Comparison of ENCODE assay signal across 8 mouse cellular contexts in the genomic region with DNA sequence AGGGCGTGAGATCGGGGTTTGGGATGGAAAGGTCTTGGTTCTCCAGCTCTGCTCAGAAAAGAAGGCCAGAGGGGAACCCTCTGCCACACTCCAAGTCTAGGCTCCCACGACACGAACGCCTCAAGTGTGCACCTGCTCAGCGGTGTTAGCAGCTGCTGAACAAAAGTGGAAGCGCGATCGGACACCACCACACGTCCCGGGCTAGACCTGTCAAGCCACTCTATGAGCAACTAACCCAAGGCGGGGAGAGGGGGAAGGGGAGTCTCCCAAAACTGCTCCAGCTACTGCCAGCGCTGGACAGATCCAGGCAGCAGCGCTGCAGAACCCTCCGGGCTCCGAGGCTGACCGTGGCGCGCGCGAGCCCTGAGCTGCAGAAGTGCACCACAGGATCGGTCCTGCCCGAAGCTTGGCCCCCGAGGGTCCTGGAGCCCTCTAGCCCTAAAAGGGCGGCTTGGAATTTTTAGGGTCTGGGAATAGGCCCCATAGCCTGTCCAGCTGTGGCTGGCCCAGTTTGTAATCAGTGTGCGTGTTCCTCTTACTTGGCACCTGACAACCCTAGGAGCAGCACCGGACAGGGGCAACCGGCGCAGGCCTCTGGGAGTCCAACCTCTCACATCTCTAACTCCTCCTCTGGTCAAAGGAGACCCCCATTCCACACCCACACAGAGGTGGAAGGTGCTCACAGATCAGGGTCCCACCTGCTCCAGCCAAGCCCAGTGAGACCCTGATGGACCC. TPM values are rescaled to one million over a fixed set of nuclear protein-coding genes. Genes with fewer than 3 reads are reported as not detected.
A peak's percentile ranks its signal among the peaks of the same experiment; 100 is the strongest.
DNase-seq lines count a peak whose midpoint lies in the region; ATAC-seq and TF ChIP-seq lines count a peak whose summit lies in the region.

No protein-coding gene starts in this region.

- ATAC-seq in heart, embryonic 14.5 days (ENCODE audit: insufficient number of reproducible peaks, insufficient read depth, low FRiP score, low read depth) = 0 out of 2 replicates have a peak, but pooled peaks have one; percentile 11
- no peak; the same call in 1 of the 2 replicates for ATAC-seq in limb, embryonic 11.5 days (ENCODE audit: insufficient number of reproducible peaks, low FRiP score, low TSS enrichment, low read depth)
- ATAC-seq in activated CD4-positive, CD25-positive, alpha-beta regulatory T cell, adult 4 months = no peak

- no peaks in the 10 kb centered on the region for H3K36me3 ChIP-seq in heart, embryonic 14.5 days (ENCODE audit: control insufficient read depth, insufficient read depth, low read length)
- no peaks in the 10 kb centered on the region for H3K36me3 ChIP-seq in forebrain, embryonic 10.5 days (replicated peaks)
- H3K36me3 ChIP-seq in limb, embryonic 11.5 days (ENCODE audit: control insufficient read depth, insufficient read depth, low read length) = no peaks in the 10 kb centered on the region

- H3K4me2 ChIP-seq in heart, embryonic 14.5 days (ENCODE audit: low read length) = 0 out of 2 replicates have a peak overlapping the region, but pooled peaks have one; percentile 74
- no peak overlapping the region; the same call in 1 of the 2 replicates for H3K4me2 ChIP-seq in limb, embryonic 11.5 days (ENCODE audit: low read depth, severe bottlenecking)

- 4% methylated on average over 29 of the region's 29 CpGs for WGBS in heart, embryonic 14.5 days
- 2% methylated on average over 29 of the region's 29 CpGs for WGBS in forebrain, embryonic 10.5 days
- 4% methylated on average over 29 of the region's 29 CpGs for WGBS in limb, embryonic 11.5 days
- 2% methylated on average over 29 of the region's 29 CpGs for WGBS in olfactory bulb, adult 2 months

- DNase-seq in heart, postnatal 25 days (ENCODE audit: low spot score) = no peak
- peak; percentile 18 for DNase-seq in adrenal gland, postnatal 36 days
- DNase-seq in forebrain, embryonic 10.5 days (ENCODE audit: extremely low spot score, low spot score) = peak; percentile 29
- peak; percentile 60 for DNase-seq in limb, embryonic 11.5 days (ENCODE audit: low spot score)
- no peak for DNase-seq in urinary bladder, adult 18-20 months (ENCODE audit: low spot score in 2 of 2)

- no peak for TF ChIP-seq POLR2A in olfactory bulb, adult 2 months (IDR thresholded peaks at IDR 0.05; ENCODE audit: insufficient read depth, low read depth, low read length)

- no peak; the same call in none of the 2 replicates for TF ChIP-seq CTCF in olfactory bulb, adult 2 months (IDR thresholded peaks at IDR 0.05; ENCODE audit: insufficient read depth, low read depth, low read length)

- H3K27ac ChIP-seq in heart, embryonic 14.5 days (replicated peaks in 1 of 2; ENCODE audit: control insufficient read depth in 1 of 2, insufficient read depth in 1 of 2, low read depth in 2 of 2, low read length in 2 of 2) = no peak overlapping the region
- H3K27ac ChIP-seq in forebrain, embryonic 10.5 days = no peak overlapping the region
- no peak overlapping the region for H3K27ac ChIP-seq in limb, embryonic 11.5 days (replicated peaks; ENCODE audit: low read depth, low read length)
- peak overlapping the region; percentile 47; the same call in 1 of the 2 replicates for H3K27ac ChIP-seq in olfactory bulb, adult 2 months (ENCODE audit: insufficient read depth, low read depth, low read length)

- peaks cover 0 to 8% of the 10 kb centered on the region in 2 experiments; a peak in 2 of 4 replicates for H3K4me1 ChIP-seq in heart, embryonic 14.5 days (ENCODE audit: control insufficient read depth in 2 of 2, insufficient read depth in 2 of 2, low read length in 2 of 2)
- H3K4me1 ChIP-seq in forebrain, embryonic 10.5 days = peaks cover 28% of the 10 kb centered on the region
- no peaks in the 10 kb centered on the region for H3K4me1 ChIP-seq in limb, embryonic 11.5 days (ENCODE audit: control insufficient read depth, insufficient read depth, low read length)
- peaks cover 22% of the 10 kb centered on the region for H3K4me1 ChIP-seq in olfactory bulb, adult 2 months (ENCODE audit: control insufficient read depth, insufficient read depth, low read length)

- H3K9me3 ChIP-seq in heart, embryonic 14.5 days (ENCODE audit: control insufficient read depth, low read length) = no peaks in the 10 kb centered on the region
- no peaks in the 10 kb centered on the region for H3K9me3 ChIP-seq in forebrain, embryonic 10.5 days
- no peaks in the 10 kb centered on the region for H3K9me3 ChIP-seq in limb, embryonic 11.5 days (ENCODE audit: control insufficient read depth, low read length)

- peak overlapping the region in 1 of 2 experiments; percentile 48; a peak in 1 of 4 replicates for H3K4me3 ChIP-seq in heart, embryonic 14.5 days (ENCODE audit: control insufficient read depth in 1 of 2, insufficient read depth in 1 of 2, low read depth in 1 of 2, low read length in 2 of 2)
- H3K4me3 ChIP-seq in forebrain, embryonic 10.5 days = peak overlapping the region; percentile 67
- H3K4me3 ChIP-seq in limb, embryonic 11.5 days (ENCODE audit: low read depth, low read length) = peak overlapping the region; percentile 37
- peak overlapping the region; percentile 73 for H3K4me3 ChIP-seq in olfactory bulb, adult 2 months (ENCODE audit: insufficient read depth, low read depth, low read length)

- intact Hi-C loops in heart, postnatal 25 days (cut with DNase I) = no loop called here

- no peak overlapping the region for H3K9ac ChIP-seq in heart, embryonic 14.5 days (ENCODE audit: low read length)
- no peak overlapping the region for H3K9ac ChIP-seq in limb, embryonic 11.5 days (ENCODE audit: low read length)

- H3K27me3 ChIP-seq in heart, embryonic 14.5 days (ENCODE audit: control insufficient read depth, insufficient read depth, low read length) = peaks cover 81% of the 10 kb centered on the region
- H3K27me3 ChIP-seq in forebrain, embryonic 10.5 days (ENCODE audit: poor library complexity, severe bottlenecking) = peaks cover 74% of the 10 kb centered on the region
- H3K27me3 ChIP-seq in limb, embryonic 11.5 days (ENCODE audit: control insufficient read depth, insufficient read depth, low read length) = peaks cover 54% of the 10 kb centered on the region

RNA-seq across cellular contexts. Expression of a gene that starts 1.2 kb away (rescaled TPM):
- 0.03 and 0.08 TPM in 2 replicates for polyA plus RNA-seq in heart, embryonic 14.5 days (2014; fragmentation: Nextera tagmentation; extraction: Ambion mirVana)
- under 1 TPM in 1 of 2 experiments, not detected in 1; 0.11 TPM for total RNA-seq in heart, postnatal 25 days (2021)
- total RNA-seq in adrenal gland, postnatal 36 days (2021) = under 1 TPM in 1 of 2 experiments, not detected in 1; 0.20 TPM
- 0.06 and 0.09 TPM in 2 replicates for polyA plus RNA-seq in forebrain, embryonic 10.5 days (2016; fragmentation: Nextera tagmentation; extraction: Ambion mirVana)
- polyA plus RNA-seq in limb, embryonic 11.5 days (2014; fragmentation: Nextera tagmentation; extraction: Ambion mirVana) = 0.10 and 0.20 TPM in 2 replicates
- not detected in 2 replicates for polyA plus RNA-seq in olfactory bulb, adult 2 months (2012; ENCODE audit: insufficient read depth, insufficient read length, low replicate concordance, missing spikeins)
- under 1 TPM in 1 of 2 experiments, not detected in 1; 0.20 TPM for polyA plus RNA-seq in activated CD4-positive, CD25-positive, alpha-beta regulatory T cell, adult 4 months (2017; shearing (Covaris generic))

Comparison
In these comparisons a context has a peak if more than half of its experiments do, and no peak if none do; other contexts are left out.
1. DNase-seq: peak in adrenal gland, postnatal 36 days (2 of 2), forebrain, embryonic 10.5 days (single experiment) and limb, embryonic 11.5 days (single experiment); none in heart, postnatal 25 days (single experiment) and urinary bladder, adult 18-20 months (0 of 2).
2. RNA of a gene that starts 1.2 kb away (polyA plus RNA-seq): not detected in olfactory bulb, adult 2 months; 0.10 to 0.20 TPM in limb, embryonic 11.5 days, 0.20 TPM in activated CD4-positive, CD25-positive, alpha-beta regulatory T cell, adult 4 months, 0.03 to 0.08 TPM in heart, embryonic 14.5 days and 0.06 to 0.09 TPM in forebrain, embryonic 10.5 days; every median in the first group is over 10 times any median in the second.